Mouse (Mus musculus): ENCODE data around the gene Mageb16.

The Mageb16 gene

DNA sequence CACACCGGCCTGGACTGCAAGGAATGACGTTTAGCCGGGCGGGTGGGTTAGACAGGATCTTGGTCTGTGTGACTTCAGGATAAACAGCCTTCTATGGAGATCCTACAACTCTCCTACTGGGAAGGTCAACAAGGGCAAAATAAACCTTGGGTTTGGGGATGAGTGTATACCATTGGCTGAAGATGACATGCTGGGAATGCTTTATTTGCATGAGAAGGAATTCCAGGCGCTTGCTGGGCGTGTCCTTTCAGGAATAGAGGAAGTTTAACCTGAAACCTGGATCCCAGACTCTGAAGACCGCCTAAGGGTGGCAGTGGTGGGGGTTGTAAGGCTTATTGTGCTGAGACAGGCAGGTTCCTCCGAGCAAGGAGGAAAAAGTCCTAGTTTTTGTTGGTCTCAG is at the start of gene Mageb16:
TSS of gene Mageb16 (minus strand) at position 25 of the 400 bp plus-strand sequence.
- no peak for DNase-seq (ENCODE audit: low spot score in 2 of 2)

GRCm38 (mm10) chrX:79651091-79651490 is 20.1 kb downstream of the Mageb16 start:
- DNase-seq (ENCODE audit: low spot score in 2 of 2), result no peak

- DNase-seq (ENCODE audit: low spot score in 2 of 2), result no peak
Measured at GRCm38 (mm10) chrX:79635396-79635795, 35.8 kb downstream of the Mageb16 start.

GRCm38 (mm10) chrX:79606462-79606861 is 64.8 kb downstream of the Mageb16 start:
- no peak for DNase-seq (ENCODE audit: low spot score in 2 of 2)
